Mouse (Mus musculus) midbrain, embryonic 15.5 days (tissue): Measurements from ENCODE around the gene Tspan9. TPM values are rescaled to one million over a fixed set of nuclear protein-coding genes. Genes with fewer than 3 reads are reported as not detected.
A peak's percentile ranks its signal among the peaks of the same experiment; 100 is the strongest.

Experiments used
- ATAC-seq: fragments of 200-750 bp; cut with Nextera tagmentation; replicated peaks from 2 replicates; pipeline ENCODE4 v1.8.0; 2017; ENCODE audit warnings: moderate TSS enrichment
- H3K27ac ChIP-seq: fragments of 300-500 bp; sonication (generic); 2 replicates; pipeline ENCODE4 v1.5.1; 2015; ENCODE audit warnings: mild to moderate bottlenecking, inconsistent platforms
- H3K27me3 ChIP-seq: fragments of 300-500 bp; sonication (generic); replicated peaks from 2 replicates; pipeline ENCODE4 v1.6.1; 2015; ENCODE audit warnings: inconsistent platforms
- H3K36me3 ChIP-seq: fragments of 300-500 bp; sonication (generic); replicated peaks from 2 replicates; pipeline ENCODE4 v1.6.1; 2015; ENCODE audit warnings: inconsistent platforms
- H3K4me1 ChIP-seq: fragments of 300-500 bp; sonication (generic); 2 replicates; pipeline ENCODE4 v1.6.1; 2015; ENCODE audit warnings: inconsistent platforms
- H3K4me2 ChIP-seq: fragments of 300-500 bp; sonication (generic); 2 replicates; pipeline ENCODE4 v1.6.1; 2015; ENCODE audit warnings: inconsistent platforms, mild to moderate bottlenecking, moderate library complexity
- H3K4me3 ChIP-seq: fragments of 300-500 bp; sonication (generic); 2 replicates; pipeline ENCODE4 v1.5.1; 2015; ENCODE audit warnings: mild to moderate bottlenecking, inconsistent platforms
- H3K9ac ChIP-seq: fragments of 300-500 bp; sonication (generic); 2 replicates; pipeline ENCODE4 v1.6.1; 2015; ENCODE audit warnings: mild to moderate bottlenecking, inconsistent platforms
- H3K9me3 ChIP-seq: fragments of 300-500 bp; sonication (generic); 2 replicates; pipeline ENCODE4 v1.6.1; 2016; ENCODE audit warnings: inconsistent platforms
- WGBS: fragments of 180-500 bp; shearing (Covaris S2); methylation state at CpG from one replicate; pipeline ENCODE4 v1.1.7; 2015; ENCODE audit warnings: mixed read lengths; 5-methylcytosine and 5-hydroxymethylcytosine counted together
- polyA plus RNA-seq: library from polyadenylated mRNA; unstranded; fragments of >200 nt; fragmentation: Nextera tagmentation; extraction: Ambion mirVana; gene quantifications from 2 replicates; pipeline ENCODE4 v1.2.1, GENCODE M21; 2015

The Tspan9 gene
- polyA plus RNA-seq, 1 experiment from 2014 or later: 33.9 TPM

DNA sequence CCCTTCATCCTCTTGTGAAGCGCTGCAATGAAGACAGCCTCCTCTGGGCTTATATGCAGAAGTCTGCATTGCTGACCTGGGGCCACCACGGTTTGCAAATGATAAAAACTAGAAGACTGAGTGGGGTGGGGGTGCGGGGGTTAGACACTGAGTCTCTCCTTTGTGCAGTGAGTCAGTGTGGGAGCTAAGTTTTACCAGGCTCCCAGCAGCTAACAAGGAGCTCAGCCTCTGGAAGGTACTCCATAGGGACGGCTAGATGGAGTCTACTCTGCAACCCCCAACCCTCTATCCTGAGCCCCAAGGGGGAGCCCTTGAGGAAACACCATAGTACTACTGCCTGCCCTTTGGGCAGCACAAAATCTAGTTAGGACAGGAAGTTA is 107.5 kb downstream of the Tspan9 start:
- Histone ChIP-seq H3K4me1 (peaks cover 34% of the 10 kb centered on the region), H3K9me3 (no peaks in the 10 kb centered on the region), H3K27me3 (peaks cover 11% of the 10 kb centered on the region), H3K4me3 (peak overlapping the region; percentile 53), H3K9ac (peak overlapping the region; percentile 41), H3K27ac (peak overlapping the region; percentile 69), H3K36me3 (no peaks in the 10 kb centered on the region), H3K4me2 (peak overlapping the region; percentile 93)
- peak; percentile 13 for ATAC-seq
- 9% methylated on average over 4 of the region's 4 CpGs for WGBS

GRCm38 (mm10) chr6:128035250-128035929 is 108.0 kb downstream of the Tspan9 start:
- ATAC-seq: peak; percentile 73
- WGBS: 1% methylated on average over 33 of the region's 36 CpGs
- H3K4me1 ChIP-seq: peaks cover 36% of the 10 kb centered on the region

GRCm38 (mm10) chr6:128034317-128035249 is 108.8 kb downstream of the Tspan9 start:
- WGBS: under 1% methylated on average over 80 of the region's 80 CpGs
- ATAC-seq: peak; percentile 84
- no peaks in the 10 kb centered on the region for H3K36me3 ChIP-seq
- H3K4me3 ChIP-seq: peak overlapping the region; percentile 53
- H3K4me2 ChIP-seq: peak overlapping the region; percentile 93
- H3K27me3 ChIP-seq: peaks cover 11% of the 10 kb centered on the region
- no peaks in the 10 kb centered on the region for H3K9me3 ChIP-seq
- H3K9ac ChIP-seq: peak overlapping the region; percentile 52
- H3K4me1 ChIP-seq: peaks cover 40% of the 10 kb centered on the region
- peak overlapping the region; percentile 69 for H3K27ac ChIP-seq

More at GRCm38 (mm10) chr6:128035250-128035929, 108.0 kb downstream of the Tspan9 start:
- Histone ChIP-seq H3K27ac (peak overlapping the region; percentile 69), H3K9ac (peak overlapping the region; percentile 52), H3K27me3 (peaks cover 11% of the 10 kb centered on the region), H3K9me3 (no peaks in the 10 kb centered on the region), H3K36me3 (no peaks in the 10 kb centered on the region), H3K4me3 (peak overlapping the region; percentile 53), H3K4me2 (peak overlapping the region; percentile 93)

DNA sequence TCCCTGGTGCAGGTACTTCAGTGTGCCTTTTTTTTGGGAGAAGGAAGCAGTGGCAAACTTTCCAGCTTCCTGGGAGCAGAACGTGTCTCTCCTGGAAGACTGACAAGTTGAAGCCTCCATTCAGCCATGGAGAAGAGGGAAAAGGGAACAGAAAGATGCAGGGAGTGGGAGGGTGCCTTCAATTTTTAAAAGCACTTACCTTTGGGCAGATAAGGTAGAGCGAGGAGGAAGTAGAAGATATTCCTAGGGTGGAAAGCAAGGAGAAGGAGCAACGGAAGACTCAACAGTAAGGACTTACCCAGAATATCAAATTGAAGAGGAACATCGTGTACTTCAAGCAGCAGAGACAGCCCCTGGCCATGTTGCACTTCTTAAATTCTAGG is 109.5 kb downstream of the Tspan9 start:
- H3K27me3 ChIP-seq: peaks cover 11% of the 10 kb centered on the region
- no peak overlapping the region for H3K9ac ChIP-seq
- no peaks in the 10 kb centered on the region for H3K9me3 ChIP-seq
- H3K27ac ChIP-seq: no peak overlapping the region
- H3K4me3 ChIP-seq: peak overlapping the region; percentile 53
- no peaks in the 10 kb centered on the region for H3K36me3 ChIP-seq
- peaks cover 40% of the 10 kb centered on the region for H3K4me1 ChIP-seq
- no peak for ATAC-seq
- H3K4me2 ChIP-seq: peak overlapping the region; percentile 93
- 10% methylated on average over 4 of the region's 4 CpGs for WGBS

GRCm38 (mm10) chr6:128033172-128033867 is 110.1 kb downstream of the Tspan9 start:
- H3K36me3 ChIP-seq: no peaks in the 10 kb centered on the region
- H3K9me3 ChIP-seq: no peaks in the 10 kb centered on the region
- H3K27ac ChIP-seq: no peak overlapping the region
- H3K27me3 ChIP-seq: peaks cover 11% of the 10 kb centered on the region
- peaks cover 44% of the 10 kb centered on the region for H3K4me1 ChIP-seq
- H3K4me3 ChIP-seq: peak overlapping the region; percentile 53
- 36% methylated on average over 11 of the region's 11 CpGs for WGBS
- no peak overlapping the region for H3K9ac ChIP-seq
- H3K4me2 ChIP-seq: peak overlapping the region; percentile 93
- ATAC-seq: no peak

DNA sequence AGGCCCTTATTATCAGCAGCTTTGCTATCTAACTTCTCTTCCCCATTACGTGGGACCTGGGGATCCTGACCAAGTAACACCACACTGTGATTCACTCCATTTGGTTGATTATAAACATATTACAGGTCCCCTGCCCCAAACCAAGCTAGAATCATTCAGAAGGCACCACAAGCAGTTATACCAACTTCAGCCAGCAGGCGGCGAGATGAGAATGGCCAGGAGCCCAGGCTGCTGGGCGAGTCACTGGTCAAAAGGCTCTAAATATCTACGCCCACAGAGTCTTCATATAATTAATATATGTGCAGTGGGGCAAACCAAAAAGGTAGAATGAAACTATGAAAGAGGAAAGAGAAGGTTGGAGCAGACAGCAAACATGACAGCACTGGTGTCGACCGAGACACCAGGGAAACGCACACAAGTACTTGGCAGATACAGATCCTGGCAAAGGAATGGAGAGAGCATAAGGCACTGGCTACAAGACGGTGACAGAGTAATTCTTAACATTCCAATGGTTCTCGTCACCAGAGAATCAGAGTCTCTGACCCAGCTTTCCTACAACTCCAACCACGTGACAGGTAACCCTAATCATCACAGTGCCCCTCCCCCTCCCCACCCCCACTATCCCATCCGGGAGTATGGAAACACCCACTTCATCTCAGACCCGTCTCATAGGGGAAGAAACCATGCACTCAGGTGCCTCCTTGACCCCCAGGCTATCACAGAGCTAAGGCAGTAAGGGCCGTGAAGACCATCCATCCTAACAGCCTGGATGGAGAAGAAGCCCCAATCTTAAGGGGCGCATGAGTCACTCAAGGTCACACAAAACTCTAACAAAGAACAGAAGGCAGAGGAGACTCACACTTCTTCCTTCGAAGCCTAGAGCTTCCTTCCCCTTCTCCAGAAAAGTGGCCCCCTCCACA is 110.9 kb downstream of the Tspan9 start:
- Histone ChIP-seq H3K4me1 (peaks cover 46% of the 10 kb centered on the region), H3K27me3 (peaks cover 11% of the 10 kb centered on the region), H3K4me2 (peak overlapping the region; percentile 93), H3K4me3 (peak overlapping the region; percentile 53), H3K27ac (no peak overlapping the region), H3K36me3 (no peaks in the 10 kb centered on the region), H3K9me3 (no peaks in the 10 kb centered on the region), H3K9ac (no peak overlapping the region)
- ATAC-seq: no peak
- WGBS: 37% methylated on average over 16 of the region's 16 CpGs

DNA sequence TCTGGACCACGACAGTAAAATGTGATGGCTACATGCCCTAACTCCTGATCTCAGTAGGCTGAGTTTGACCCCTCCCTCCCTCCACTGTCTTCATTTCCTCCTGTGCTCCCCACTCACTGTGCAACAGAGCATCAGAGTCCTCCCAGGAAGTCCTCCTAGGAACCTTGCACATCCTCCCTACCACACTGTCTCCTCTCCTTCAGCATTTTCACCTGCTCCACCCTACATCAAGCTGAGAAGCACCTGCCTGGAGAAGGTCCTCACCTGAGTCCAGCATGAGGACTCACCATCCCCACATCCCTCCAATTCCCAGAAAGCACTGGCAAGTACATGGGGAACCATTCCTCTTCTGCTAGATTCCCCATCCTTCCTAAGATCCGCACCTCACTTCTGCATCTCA is 111.8 kb downstream of the Tspan9 start:
- H3K27me3 ChIP-seq: peaks cover 11% of the 10 kb centered on the region
- no peaks in the 10 kb centered on the region for H3K36me3 ChIP-seq
- no peak overlapping the region for H3K9ac ChIP-seq
- H3K4me2 ChIP-seq: no peak overlapping the region
- no peak for ATAC-seq
- WGBS: 67% methylated on average over 2 of the region's 2 CpGs
- no peak overlapping the region for H3K4me3 ChIP-seq
- no peaks in the 10 kb centered on the region for H3K9me3 ChIP-seq
- peaks cover 46% of the 10 kb centered on the region for H3K4me1 ChIP-seq
- no peak overlapping the region for H3K27ac ChIP-seq

DNA sequence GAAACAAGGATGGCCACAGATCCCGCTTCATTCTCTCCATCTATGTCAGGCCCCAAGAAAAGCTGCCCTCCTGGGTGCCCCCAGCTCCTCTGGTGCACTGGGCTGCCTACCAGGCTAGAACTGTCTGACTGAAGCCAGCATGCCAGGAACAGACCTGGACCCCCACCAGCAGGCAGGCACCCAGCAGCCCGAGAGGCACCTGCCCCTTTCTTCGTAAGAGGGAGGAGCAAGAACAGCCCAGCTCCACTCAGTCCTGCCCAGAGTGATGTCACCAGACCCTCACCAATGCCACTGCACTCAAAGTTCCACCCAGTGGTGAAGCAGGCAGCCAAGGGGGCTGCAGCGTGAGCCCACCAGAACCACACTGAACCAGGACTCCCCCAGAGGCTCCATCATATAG is 112.3 kb downstream of the Tspan9 start:
- Histone ChIP-seq H3K27me3 (peaks cover 11% of the 10 kb centered on the region), H3K27ac (no peak overlapping the region), H3K36me3 (no peaks in the 10 kb centered on the region), H3K4me1 (peaks cover 44% of the 10 kb centered on the region), H3K4me3 (no peak overlapping the region), H3K4me2 (no peak overlapping the region), H3K9me3 (no peaks in the 10 kb centered on the region), H3K9ac (no peak overlapping the region)
- ATAC-seq: no peak
- 59% methylated on average over 4 of the region's 4 CpGs for whole genome bisulfite sequencing

- H3K9me3 ChIP-seq: no peaks in the 10 kb centered on the region
- H3K4me1 ChIP-seq: peaks cover 38% of the 10 kb centered on the region
- no peak overlapping the region for H3K9ac ChIP-seq
- H3K27ac ChIP-seq: no peak overlapping the region
- no peak overlapping the region for H3K4me3 ChIP-seq
- H3K27me3 ChIP-seq: peaks cover 11% of the 10 kb centered on the region
- H3K4me2 ChIP-seq: no peak overlapping the region
- no peak for ATAC-seq
- WGBS: 51% methylated on average over 6 of the region's 6 CpGs
- H3K36me3 ChIP-seq: no peaks in the 10 kb centered on the region
These were observed 112.9 kb downstream of the Tspan9 start for GRCm38 (mm10) chr6:128030475-128030874.

GRCm38 (mm10) chr6:128029517-128030348 is 113.7 kb downstream of the Tspan9 start:
- Histone ChIP-seq H3K4me1 (peaks cover 31% of the 10 kb centered on the region), H3K36me3 (no peaks in the 10 kb centered on the region), H3K9ac (no peak overlapping the region), H3K9me3 (no peaks in the 10 kb centered on the region), H3K4me3 (no peak overlapping the region), H3K27me3 (peaks cover 11% of the 10 kb centered on the region), H3K27ac (no peak overlapping the region), H3K4me2 (no peak overlapping the region)
- ATAC-seq: no peak
- WGBS: 87% methylated on average over 9 of the region's 9 CpGs
